Mouse (Mus musculus) limb, embryonic 10.5 days (tissue): ENCODE measurements at regions not wholly inside any gene's neighbourhood (a gene's known extent, or its start where the extent isn't known, plus 50 kb on each side); places are given as distances from the start of the nearest gene placed in this dataset.

Experiments
- DNase-seq: peaks from one replicate; pipeline ENCODE4 v3.0.0-alpha.2; 2017; ENCODE audit warnings: low spot score
- H3K27ac ChIP-seq: fragments of 300-500 bp; sonication (generic); 2 replicates; pipeline ENCODE4 v1.5.1; 2016; ENCODE audit warnings: mild to moderate bottlenecking
- H3K27me3 ChIP-seq: fragments of 300-500 bp; sonication (generic); 2 replicates; pipeline ENCODE4 v1.6.1; 2016; ENCODE audit warnings: low read depth, mild to moderate bottlenecking; ENCODE audit not compliant: poor library complexity, severe bottlenecking
- H3K36me3 ChIP-seq: fragments of 300-500 bp; sonication (generic); 2 replicates; pipeline ENCODE4 v1.6.1; 2016; ENCODE audit warnings: mild to moderate bottlenecking, moderate library complexity
- H3K4me1 ChIP-seq: fragments of 300-500 bp; sonication (generic); 2 replicates; pipeline ENCODE4 v1.6.1; 2016
- H3K4me3 ChIP-seq: fragments of 300-500 bp; sonication (generic); 2 replicates; pipeline ENCODE4 v1.5.1; 2016; ENCODE audit warnings: mild to moderate bottlenecking, moderate library complexity
- H3K9me3 ChIP-seq: fragments of 300-500 bp; sonication (generic); replicated peaks from 2 replicates; pipeline ENCODE4 v1.6.1; 2016; ENCODE audit warnings: mild to moderate bottlenecking
- WGBS: fragments of 180-500 bp; shearing (Covaris S2); methylation state at CpG from one replicate; pipeline ENCODE4 v1.1.7; 2016; 5-methylcytosine and 5-hydroxymethylcytosine counted together

DNA sequence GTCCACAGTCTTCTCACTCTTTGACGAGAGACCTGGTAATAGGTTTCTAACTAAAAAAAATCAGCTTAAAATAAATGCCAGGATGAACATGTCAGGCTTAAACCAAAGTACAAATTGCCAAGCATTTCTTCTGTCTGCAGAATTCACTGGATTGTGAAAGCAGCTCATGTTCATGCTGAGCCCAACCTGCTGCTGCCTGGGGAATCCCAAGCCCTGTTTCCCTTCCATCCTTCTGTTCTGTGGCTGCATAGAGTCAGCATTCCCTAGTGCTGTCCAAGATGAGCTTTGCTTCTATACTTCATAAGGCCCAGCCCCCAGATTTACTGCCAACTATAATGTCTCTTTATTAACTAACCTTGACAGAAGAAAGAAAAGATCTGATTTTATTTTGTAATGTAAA lies 381.6 kb upstream of the Atp11b start:
- no peak for DNase-seq
- Histone ChIP-seq H3K4me3 (no peak overlapping the region), H3K27ac (no peak overlapping the region), H3K36me3 (no peaks in the 10 kb centered on the region), H3K27me3 (no peaks in the 10 kb centered on the region), H3K4me1 (no peaks in the 10 kb centered on the region), H3K9me3 (no peaks in the 10 kb centered on the region)
- WGBS: 86% methylated on average over 1 of the region's 1 CpGs

DNA sequence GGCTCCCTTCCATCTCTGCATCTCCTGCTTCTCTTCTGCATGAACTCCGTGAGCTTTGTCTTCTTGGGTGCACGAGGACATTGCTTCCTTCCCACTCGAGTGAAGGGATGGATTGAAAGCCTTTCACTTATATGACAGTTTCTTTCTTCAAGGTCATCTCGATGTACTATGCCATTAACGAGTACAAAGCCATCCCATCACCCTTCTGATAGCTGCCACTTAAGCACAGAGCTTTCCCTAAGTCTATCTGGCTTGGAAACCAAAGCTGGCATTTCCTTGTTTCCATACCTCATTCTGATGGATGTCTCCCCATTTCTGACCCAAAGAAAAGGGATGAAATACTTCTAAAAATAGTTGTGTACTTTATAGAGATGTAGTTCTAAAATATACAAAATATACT lies 366.5 kb upstream of the Atp11b start:
- Histone ChIP-seq H3K9me3 (no peaks in the 10 kb centered on the region), H3K27me3 (no peaks in the 10 kb centered on the region), H3K4me3 (no peak overlapping the region), H3K4me1 (no peaks in the 10 kb centered on the region), H3K27ac (no peak overlapping the region), H3K36me3 (no peaks in the 10 kb centered on the region)
- WGBS: 85% methylated on average over 5 of the region's 5 CpGs
- DNase-seq: no peak

GRCm38 (mm10) chr3:35392657-35393056 lies 361.2 kb upstream of the Atp11b start:
- H3K27ac ChIP-seq: no peak overlapping the region
- 88% methylated on average over 2 of the region's 2 CpGs for WGBS
- H3K27me3 ChIP-seq: no peaks in the 10 kb centered on the region
- no peaks in the 10 kb centered on the region for H3K9me3 ChIP-seq
- no peaks in the 10 kb centered on the region for H3K36me3 ChIP-seq
- DNase-seq: no peak
- H3K4me1 ChIP-seq: no peaks in the 10 kb centered on the region
- no peak overlapping the region for H3K4me3 ChIP-seq

DNA sequence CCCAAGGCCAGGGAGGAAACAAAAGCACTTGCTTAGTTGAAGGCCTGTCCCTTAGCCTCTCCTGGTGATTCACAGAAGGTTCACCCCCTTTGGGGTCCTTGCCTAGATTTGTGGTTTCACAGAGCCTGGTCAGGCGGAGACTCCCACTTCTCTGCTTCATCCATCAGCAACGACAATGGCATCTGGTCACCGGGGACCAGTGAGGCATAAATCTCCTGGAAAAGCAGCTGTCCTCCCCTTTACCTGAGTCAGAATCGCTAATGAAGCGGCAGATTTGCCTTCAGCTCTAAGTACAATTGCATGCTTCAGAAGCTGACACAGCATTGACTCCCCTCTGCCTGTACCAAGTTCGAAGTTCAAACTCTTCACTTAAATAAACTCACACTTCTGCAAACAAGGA lies 353.7 kb upstream of the Atp11b start:
- no peaks in the 10 kb centered on the region for H3K27me3 ChIP-seq
- H3K9me3 ChIP-seq: no peaks in the 10 kb centered on the region
- H3K27ac ChIP-seq: no peak overlapping the region
- WGBS: 50% methylated on average over 6 of the region's 6 CpGs
- H3K36me3 ChIP-seq: no peaks in the 10 kb centered on the region
- DNase-seq: no peak
- H3K4me1 ChIP-seq: peaks cover 8% of the 10 kb centered on the region
- H3K4me3 ChIP-seq: no peak overlapping the region

- H3K9me3 ChIP-seq: no peaks in the 10 kb centered on the region
- no peaks in the 10 kb centered on the region for H3K27me3 ChIP-seq
- H3K4me3 ChIP-seq: no peak overlapping the region
- H3K27ac ChIP-seq: no peak overlapping the region
- no peaks in the 10 kb centered on the region for H3K36me3 ChIP-seq
- peaks cover 16% of the 10 kb centered on the region for H3K4me1 ChIP-seq
- WGBS: 89% methylated on average over 10 of the region's 10 CpGs
- DNase-seq: no peak
Measured at GRCm38 (mm10) chr3:35402666-35403065, 351.2 kb upstream of the Atp11b start.

- Histone ChIP-seq H3K4me3 (no peak overlapping the region), H3K36me3 (no peaks in the 10 kb centered on the region), H3K27ac (no peak overlapping the region), H3K4me1 (peaks cover 16% of the 10 kb centered on the region), H3K27me3 (no peaks in the 10 kb centered on the region), H3K9me3 (no peaks in the 10 kb centered on the region)
- WGBS: 89% methylated on average over 5 of the region's 5 CpGs
- DNase-seq: no peak
Measured at GRCm38 (mm10) chr3:35403952-35404351, 350.0 kb upstream of the Atp11b start.

DNA sequence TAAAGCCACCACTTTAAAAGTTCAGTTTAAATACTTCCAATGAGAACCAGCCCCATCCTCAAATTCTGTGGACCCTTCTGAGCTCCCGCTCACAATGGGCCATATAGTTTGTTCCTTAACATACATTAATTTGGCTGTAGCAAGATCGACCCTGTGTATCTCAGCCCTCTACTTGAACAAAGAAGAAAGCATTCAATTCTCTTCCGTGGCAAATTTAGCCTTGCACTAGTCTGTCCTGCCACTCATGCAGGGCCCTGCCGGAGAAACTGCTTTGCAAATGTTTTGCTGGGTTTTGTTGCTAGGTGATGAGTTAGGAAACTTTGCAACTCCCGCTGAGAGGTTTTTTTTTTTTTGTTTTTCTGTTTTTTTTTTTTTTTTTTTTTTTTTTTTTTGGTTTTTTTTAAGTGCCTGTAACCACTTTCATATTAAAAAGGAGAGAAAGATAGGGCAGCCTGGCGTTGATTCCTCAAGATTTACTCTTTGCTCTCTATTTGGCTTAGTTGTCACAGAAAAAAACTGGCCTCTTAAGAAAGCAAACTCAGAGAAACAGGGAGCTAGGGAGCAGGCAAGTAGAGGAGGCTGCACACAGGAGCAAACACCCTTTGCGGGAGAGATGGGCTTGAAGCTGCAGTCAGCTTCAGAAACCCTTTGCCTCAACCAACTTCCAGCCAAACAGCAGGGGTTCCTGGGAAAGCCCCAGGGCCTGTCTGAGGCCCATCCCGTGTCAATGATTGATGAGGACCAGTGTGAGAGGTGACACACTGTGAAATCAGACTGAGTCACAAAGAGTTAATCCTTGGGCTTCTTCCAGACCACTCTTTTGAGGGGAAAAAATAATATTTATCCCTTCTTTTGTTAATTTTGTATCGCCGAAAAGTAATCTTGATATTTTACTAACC lies 349.2 kb upstream of the Atp11b start:
- no peaks in the 10 kb centered on the region for H3K27me3 ChIP-seq
- H3K27ac ChIP-seq: peak overlapping the region; percentile 75
- H3K4me3 ChIP-seq: no peak overlapping the region
- H3K4me1 ChIP-seq: peaks cover 16% of the 10 kb centered on the region
- no peaks in the 10 kb centered on the region for H3K9me3 ChIP-seq
- 18% methylated on average over 10 of the region's 10 CpGs for WGBS
- no peaks in the 10 kb centered on the region for H3K36me3 ChIP-seq
- peak; percentile 64 for DNase-seq

DNA sequence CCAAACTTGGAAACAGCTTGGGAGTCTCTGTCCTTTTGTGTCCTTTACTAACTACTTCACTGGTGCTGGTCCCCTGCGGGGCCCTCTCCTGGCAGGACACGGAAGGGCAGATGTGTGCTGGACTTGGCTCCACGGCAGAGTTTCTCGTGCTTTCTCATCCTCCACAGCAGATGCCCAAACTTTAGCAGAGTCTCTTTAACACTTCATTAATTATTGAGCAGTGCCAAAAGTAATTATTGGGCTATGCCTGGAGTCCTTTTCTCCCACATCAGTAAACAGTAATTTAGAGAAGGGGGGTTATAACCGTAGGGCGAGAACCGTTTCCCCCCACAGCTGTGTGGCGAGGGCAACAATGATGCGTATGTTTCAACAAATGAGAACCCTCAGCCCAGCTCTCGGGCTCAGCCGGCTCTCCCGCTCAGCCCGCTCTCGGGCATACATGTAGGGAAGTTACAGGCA lies 348.3 kb upstream of the Atp11b start:
- Histone ChIP-seq H3K27ac (peak overlapping the region; percentile 5; the same call in 1 of the 2 replicates), H3K4me1 (peaks cover 16% of the 10 kb centered on the region), H3K4me3 (no peak overlapping the region), H3K9me3 (no peaks in the 10 kb centered on the region), H3K36me3 (no peaks in the 10 kb centered on the region), H3K27me3 (no peaks in the 10 kb centered on the region)
- DNase-seq: peak; percentile 65
- 48% methylated on average over 14 of the region's 14 CpGs for WGBS

DNA sequence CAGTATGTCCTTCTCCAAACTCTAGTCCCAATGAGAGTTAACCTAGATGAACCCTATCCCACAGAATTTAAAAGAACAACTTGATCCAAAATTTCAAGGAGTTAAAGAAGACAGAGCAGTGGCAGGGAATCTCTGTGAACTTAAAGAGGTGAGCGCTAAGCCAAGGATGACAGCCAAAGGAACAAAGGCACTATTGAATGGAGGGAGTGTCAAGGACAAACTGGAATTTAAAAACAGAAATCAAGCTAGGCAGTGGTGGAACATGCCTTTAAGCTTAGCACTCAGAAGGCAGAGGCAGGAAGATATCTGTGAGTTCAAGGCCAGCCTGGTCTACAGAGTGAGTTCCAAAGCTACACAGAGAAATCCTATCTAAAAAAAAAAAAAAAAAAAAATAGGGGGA lies 316.2 kb upstream of the Atp11b start:
- Histone ChIP-seq H3K4me3 (no peak overlapping the region), H3K36me3 (no peaks in the 10 kb centered on the region), H3K4me1 (no peaks in the 10 kb centered on the region), H3K9me3 (no peaks in the 10 kb centered on the region), H3K27me3 (no peaks in the 10 kb centered on the region), H3K27ac (no peak overlapping the region)
- no peak for DNase-seq
- 90% methylated on average over 1 of the region's 1 CpGs for WGBS

- H3K9me3 ChIP-seq: no peaks in the 10 kb centered on the region
- H3K36me3 ChIP-seq: no peaks in the 10 kb centered on the region
- H3K27me3 ChIP-seq: no peaks in the 10 kb centered on the region
- no peak for DNase-seq
- no peak overlapping the region for H3K4me3 ChIP-seq
- no peak overlapping the region for H3K27ac ChIP-seq
- peaks cover 4% of the 10 kb centered on the region; the same call in 1 of the 2 replicates for H3K4me1 ChIP-seq
- 62% methylated on average over 4 of the region's 4 CpGs for WGBS
Measured at GRCm38 (mm10) chr3:35462858-35463257, 291.0 kb upstream of the Atp11b start.

- no peak overlapping the region for H3K27ac ChIP-seq
- H3K9me3 ChIP-seq: no peaks in the 10 kb centered on the region
- peaks cover 4% of the 10 kb centered on the region; the same call in 1 of the 2 replicates for H3K4me1 ChIP-seq
- WGBS: 86% methylated on average over 11 of the region's 11 CpGs
- DNase-seq: no peak
- H3K27me3 ChIP-seq: no peaks in the 10 kb centered on the region
- H3K36me3 ChIP-seq: no peaks in the 10 kb centered on the region
- no peak overlapping the region for H3K4me3 ChIP-seq
Measured at GRCm38 (mm10) chr3:35464212-35464911, 289.5 kb upstream of the Atp11b start.

- 83% methylated on average over 3 of the region's 3 CpGs for WGBS
- Histone ChIP-seq H3K4me1 (peaks cover 4% of the 10 kb centered on the region; the same call in 1 of the 2 replicates), H3K9me3 (no peaks in the 10 kb centered on the region), H3K27ac (no peak overlapping the region), H3K36me3 (no peaks in the 10 kb centered on the region), H3K27me3 (no peaks in the 10 kb centered on the region), H3K4me3 (no peak overlapping the region)
- no peak for DNase-seq
Measured at GRCm38 (mm10) chr3:35465956-35466355, 287.9 kb upstream of the Atp11b start.

DNA sequence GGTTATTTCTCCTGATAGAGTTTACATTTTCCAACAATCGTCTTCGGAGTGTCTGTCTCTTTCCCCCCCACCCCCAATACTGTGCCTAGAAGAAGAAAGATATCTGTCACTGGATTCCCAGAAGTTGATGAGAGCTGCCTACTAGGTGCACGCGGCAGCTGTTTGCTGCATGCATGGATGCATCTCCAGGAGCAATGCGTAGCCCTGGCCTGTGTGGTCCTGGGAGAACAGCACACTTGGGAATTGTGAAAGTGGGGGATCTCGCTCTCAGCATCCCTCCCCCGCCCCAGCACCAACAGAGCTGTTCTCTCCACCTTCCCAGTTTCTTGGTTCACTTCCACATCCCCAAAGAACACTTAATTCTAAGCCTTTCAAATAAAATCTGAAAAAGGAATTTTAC lies 280.6 kb upstream of the Atp11b start:
- Histone ChIP-seq H3K27ac (no peak overlapping the region), H3K4me3 (no peak overlapping the region), H3K4me1 (peaks cover 13% of the 10 kb centered on the region), H3K9me3 (no peaks in the 10 kb centered on the region), H3K27me3 (no peaks in the 10 kb centered on the region), H3K36me3 (no peaks in the 10 kb centered on the region)
- no peak for DNase-seq
- 90% methylated on average over 7 of the region's 7 CpGs for WGBS
